Mouse (Mus musculus): ENCODE measurements around the gene Elk3.
"Not testable (repeated sequence)": the region's sequence is repeated elsewhere in the genome, so short reads cannot be mapped to it uniquely, and the experiment has no call there.

The Elk3 gene

GRCm38 (mm10) chr10:93310721-93311411, at the start of gene Elk3:
TSS of gene Elk3 (minus strand) at chr10:93311135.
- ATAC-seq (ENCODE audit: insufficient number of reproducible peaks, low FRiP score, low TSS enrichment): peak; percentile 59

GRCm38 (mm10) chr10:93360623-93361022, 49.7 kb upstream of the Elk3 start:
- ATAC-seq (ENCODE audit: insufficient number of reproducible peaks, low FRiP score, low TSS enrichment): no peak

GRCm38 (mm10) chr10:93360190-93360589, 49.3 kb upstream of the Elk3 start:
- ATAC-seq (ENCODE audit: insufficient number of reproducible peaks, low FRiP score, low TSS enrichment): not testable (repeated sequence)

- no peak for ATAC-seq (ENCODE audit: insufficient number of reproducible peaks, low FRiP score, low TSS enrichment)
Measured at GRCm38 (mm10) chr10:93359339-93359863, 48.5 kb upstream of the Elk3 start.

- no peak for ATAC-seq (ENCODE audit: insufficient number of reproducible peaks, low FRiP score, low TSS enrichment)
Measured at GRCm38 (mm10) chr10:93358878-93359277, 47.9 kb upstream of the Elk3 start.

- no peak for ATAC-seq (ENCODE audit: insufficient number of reproducible peaks, low FRiP score, low TSS enrichment)
Measured at GRCm38 (mm10) chr10:93357162-93357561, 46.2 kb upstream of the Elk3 start.

- no peak for ATAC-seq (ENCODE audit: insufficient number of reproducible peaks, low FRiP score, low TSS enrichment)
Measured at GRCm38 (mm10) chr10:93356122-93356521, 45.2 kb upstream of the Elk3 start.

- no peak for ATAC-seq (ENCODE audit: insufficient number of reproducible peaks, low FRiP score, low TSS enrichment)
Measured at GRCm38 (mm10) chr10:93355276-93355927, 44.5 kb upstream of the Elk3 start.

GRCm38 (mm10) chr10:93353545-93354326, 42.8 kb upstream of the Elk3 start:
- ATAC-seq (ENCODE audit: insufficient number of reproducible peaks, low FRiP score, low TSS enrichment): no peak

GRCm38 (mm10) chr10:93347918-93348505, 37.1 kb upstream of the Elk3 start:
- ATAC-seq (ENCODE audit: insufficient number of reproducible peaks, low FRiP score, low TSS enrichment): no peak

GRCm38 (mm10) chr10:93347387-93347786, 36.5 kb upstream of the Elk3 start:
- no peak for ATAC-seq (ENCODE audit: insufficient number of reproducible peaks, low FRiP score, low TSS enrichment)

GRCm38 (mm10) chr10:93346208-93346936, 35.4 kb upstream of the Elk3 start:
- ATAC-seq (ENCODE audit: insufficient number of reproducible peaks, low FRiP score, low TSS enrichment): no peak

GRCm38 (mm10) chr10:93345497-93345896, 34.6 kb upstream of the Elk3 start:
- no peak for ATAC-seq (ENCODE audit: insufficient number of reproducible peaks, low FRiP score, low TSS enrichment)

GRCm38 (mm10) chr10:93343469-93343868, 32.5 kb upstream of the Elk3 start:
- no peak for ATAC-seq (ENCODE audit: insufficient number of reproducible peaks, low FRiP score, low TSS enrichment)

- no peak for ATAC-seq (ENCODE audit: insufficient number of reproducible peaks, low FRiP score, low TSS enrichment)
Measured at GRCm38 (mm10) chr10:93342986-93343385, 32.1 kb upstream of the Elk3 start.

GRCm38 (mm10) chr10:93338526-93338925, 27.6 kb upstream of the Elk3 start:
- ATAC-seq (ENCODE audit: insufficient number of reproducible peaks, low FRiP score, low TSS enrichment): no peak

- ATAC-seq (ENCODE audit: insufficient number of reproducible peaks, low FRiP score, low TSS enrichment): no peak
Measured at GRCm38 (mm10) chr10:93336462-93336931, 25.6 kb upstream of the Elk3 start.

- ATAC-seq (ENCODE audit: insufficient number of reproducible peaks, low FRiP score, low TSS enrichment): no peak
Measured at GRCm38 (mm10) chr10:93335828-93336461, 25.0 kb upstream of the Elk3 start.

- ATAC-seq (ENCODE audit: insufficient number of reproducible peaks, low FRiP score, low TSS enrichment): no peak
Measured at GRCm38 (mm10) chr10:93335001-93335400, 24.1 kb upstream of the Elk3 start.

Measured in cerebellum, adult (tissue).